Mouse (Mus musculus) right cerebral cortex, adult 2 months (tissue): ENCODE data around the gene Nt5dc3.

Experiments used
- DNase-seq, 2 experiments: peaks; one replicate each; pipeline ENCODE4 v3.0.0; 2021 to 2022; ENCODE audit warnings: low spot score in 2 of 2

Nt5dc3 gene

DNA sequence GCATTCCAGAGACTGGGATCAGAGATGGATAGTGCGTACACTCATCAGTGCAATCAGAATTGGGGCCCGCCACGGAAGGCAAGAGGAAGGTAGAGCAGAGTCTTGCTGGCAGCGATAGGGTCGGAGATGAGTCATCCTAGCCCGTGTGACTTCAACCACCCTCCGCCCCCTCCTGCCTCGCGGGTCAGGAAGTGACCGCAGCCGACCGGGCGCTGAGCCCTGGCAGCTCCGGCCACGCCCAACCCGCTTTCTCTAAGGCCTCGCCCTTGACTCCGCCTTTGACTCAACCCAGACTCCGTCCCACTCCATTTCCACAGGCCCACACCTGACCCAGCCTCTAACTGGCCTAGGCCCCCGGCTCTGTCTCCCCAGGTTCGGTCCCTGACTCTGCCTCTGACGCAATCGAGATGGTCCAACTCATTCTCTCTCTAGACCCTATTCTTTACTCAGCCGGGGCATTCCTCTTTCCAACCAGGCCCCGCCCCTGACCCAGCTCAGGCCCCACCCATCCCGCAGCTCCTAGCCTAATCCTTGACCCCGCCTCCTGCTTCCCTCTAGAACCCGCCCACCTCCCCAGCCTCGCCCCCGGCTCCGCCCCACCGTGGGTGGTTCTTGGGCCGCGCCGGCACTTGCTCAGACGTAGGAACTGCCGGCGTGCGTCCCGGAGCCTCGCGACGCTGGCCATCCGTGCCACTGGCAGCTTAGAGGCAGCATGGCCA, at the start of gene Nt5dc3:
Nt5dc3 (plus strand) TSS at position 608 of the 719 bp plus-strand sequence.
- DNase-seq: peak; percentile 90 to 93

DNA sequence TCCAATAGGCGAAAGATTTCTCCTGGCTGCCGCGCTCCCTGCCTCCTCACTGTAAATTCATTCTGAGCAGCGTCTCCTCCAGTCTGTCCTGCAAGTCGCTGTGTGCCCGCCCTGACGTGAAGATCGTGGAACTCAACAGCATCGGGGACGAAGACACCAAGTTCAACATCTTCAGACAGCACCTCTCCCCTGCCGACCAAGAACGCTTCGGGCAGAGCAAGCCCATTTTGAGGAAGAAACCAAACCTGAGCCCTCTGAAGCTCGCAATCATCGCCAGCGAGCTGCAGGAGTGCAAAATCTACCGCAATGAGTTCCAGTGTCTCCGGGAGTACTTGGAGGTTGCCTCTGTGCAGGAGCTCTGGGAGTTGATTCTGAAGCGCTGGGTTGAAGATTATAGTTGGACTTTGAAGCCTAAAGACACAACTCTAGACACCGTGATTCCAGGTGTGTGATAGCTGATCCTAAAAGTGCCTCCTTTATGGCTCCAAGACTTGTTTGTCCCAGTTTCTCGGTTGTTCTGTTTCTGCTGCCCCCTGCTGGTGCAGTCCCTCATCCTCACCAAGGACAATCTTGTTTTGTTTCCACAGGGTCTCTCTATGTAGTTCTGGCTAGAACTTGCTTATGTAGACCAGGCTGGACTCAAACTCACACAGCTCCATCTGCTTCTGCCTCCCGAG, 47.8 kb upstream of the Nt5dc3 start:
- peak; percentile 90 to 94 for DNase-seq

DNA sequence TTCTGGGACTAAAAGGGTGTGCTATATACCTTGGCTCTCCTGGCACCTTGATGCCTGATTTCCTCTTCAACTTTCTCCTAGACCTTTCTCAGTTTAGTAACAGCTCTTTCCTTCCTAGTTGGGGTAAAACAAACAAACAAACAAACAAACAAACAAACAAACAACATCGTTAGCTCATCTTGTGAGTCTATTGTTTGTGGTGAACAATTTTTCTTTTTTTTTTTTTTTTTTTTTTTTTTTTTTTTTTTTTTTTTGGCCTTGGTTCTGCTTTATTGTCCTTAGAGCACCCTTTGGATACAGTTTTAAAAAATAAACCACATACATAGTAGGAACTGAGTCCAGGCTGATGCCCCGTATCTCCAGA, 47.3 kb upstream of the Nt5dc3 start:
- DNase-seq: no peak

DNA sequence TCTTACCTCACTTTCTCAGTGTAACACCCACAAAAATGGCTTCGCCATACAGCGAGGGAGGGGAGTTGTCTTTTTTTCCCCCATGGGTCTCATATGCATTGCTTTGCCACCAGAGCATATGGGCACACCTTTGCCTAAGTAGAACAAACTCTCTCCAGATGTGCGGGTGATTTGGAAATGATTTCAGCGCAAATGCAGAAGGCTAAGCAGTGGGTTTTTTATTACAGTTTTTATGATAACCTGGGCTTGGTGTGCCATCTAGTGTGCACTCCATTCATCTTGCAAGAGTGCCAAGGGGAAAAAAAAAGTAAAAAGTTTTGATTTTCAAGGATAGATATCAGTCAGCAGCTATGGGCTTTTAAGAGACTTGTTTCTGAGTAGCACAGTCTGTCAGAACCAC, 43.8 kb upstream of the Nt5dc3 start:
- DNase-seq: no peak

DNA sequence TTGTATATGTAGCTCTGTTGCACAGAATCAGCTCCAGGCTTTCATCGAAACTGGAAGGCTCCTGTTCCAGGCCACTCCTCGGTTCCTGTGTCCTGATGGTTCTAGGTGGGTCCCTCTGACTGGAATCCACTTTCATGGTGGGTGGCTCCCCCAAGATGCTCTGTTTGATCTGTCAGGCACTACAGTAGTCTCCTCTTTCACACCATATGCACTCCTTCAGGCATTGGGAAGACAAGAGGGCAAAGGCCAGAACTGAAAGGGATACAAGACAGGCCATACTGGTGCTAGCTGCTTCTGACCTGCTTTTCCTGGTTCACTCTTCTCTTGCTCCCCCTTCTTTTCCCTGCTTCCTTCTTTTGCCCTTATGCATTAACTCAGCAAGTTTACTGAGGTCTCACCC, 35.9 kb upstream of the Nt5dc3 start:
- no peak for DNase-seq

DNA sequence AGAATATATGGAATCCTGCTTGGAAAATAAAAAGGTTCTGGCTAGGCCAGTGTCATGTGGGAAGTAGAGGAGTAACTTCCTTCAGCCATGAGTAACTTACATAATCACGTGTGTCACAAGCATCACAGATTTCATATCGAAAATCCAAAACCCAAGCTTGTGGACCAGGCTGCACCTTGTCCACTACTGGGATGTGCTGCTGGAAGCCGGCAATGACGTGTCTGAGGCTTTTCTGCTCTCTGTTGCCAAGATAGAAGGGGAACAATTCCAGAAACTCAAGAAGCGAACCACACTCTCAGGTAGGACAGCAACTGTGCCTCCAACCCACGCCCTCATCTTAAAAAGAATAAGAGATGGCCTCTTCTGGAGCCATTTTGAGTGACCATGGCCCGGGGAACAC, 34.5 kb upstream of the Nt5dc3 start:
- no peak for DNase-seq

DNA sequence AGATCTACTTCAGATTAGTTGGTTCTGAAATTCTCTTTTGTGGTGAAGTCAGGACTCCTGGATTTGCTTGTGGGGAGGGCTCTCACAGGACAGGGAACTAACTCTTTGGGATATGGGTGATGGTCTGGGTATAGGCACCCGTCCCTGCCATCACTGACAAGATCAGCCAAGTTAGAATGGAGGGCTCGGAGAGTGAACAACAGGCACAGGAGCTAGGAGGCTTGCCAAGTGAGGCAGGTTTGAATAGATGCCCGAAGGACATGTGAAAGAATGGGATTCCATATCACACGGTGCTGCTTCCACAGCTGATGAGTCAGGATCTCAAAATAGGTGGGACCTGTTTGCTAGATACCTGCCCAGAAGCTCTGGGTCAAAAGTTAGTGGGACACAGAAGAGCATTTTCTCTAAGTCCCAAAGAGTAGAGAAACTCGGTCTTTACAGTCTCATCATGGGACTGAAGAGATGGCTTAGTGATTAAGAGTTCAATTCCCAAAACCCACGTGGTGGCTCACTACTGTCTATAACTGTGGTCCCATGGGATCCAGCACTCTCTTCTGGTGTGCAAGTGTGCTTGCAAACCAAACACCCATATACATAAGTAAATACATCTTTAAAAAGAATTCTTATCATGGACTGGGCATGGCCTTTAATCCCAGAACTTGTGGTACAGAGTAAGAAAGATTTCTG, 22.8 kb upstream of the Nt5dc3 start:
- DNase-seq: no peak

DNA sequence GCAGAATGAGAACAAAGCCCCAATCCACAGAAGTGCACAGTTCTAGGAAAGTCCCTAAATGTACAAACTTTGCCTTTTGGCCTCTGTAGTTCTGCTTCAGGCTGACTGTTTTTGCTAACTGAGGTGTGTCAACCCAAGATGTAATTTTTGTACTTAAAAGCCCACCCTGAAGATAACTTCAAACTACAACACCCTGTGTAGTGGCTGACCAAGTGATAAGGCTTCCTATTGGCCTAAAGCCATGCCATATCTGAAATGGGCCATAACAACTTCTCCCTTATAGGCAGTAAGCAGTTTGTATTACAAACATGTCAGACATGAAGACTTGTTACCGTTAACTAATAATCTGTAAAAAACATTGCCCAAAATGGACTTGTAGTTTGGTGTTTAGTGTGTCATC, 21.1 kb upstream of the Nt5dc3 start:
- DNase-seq: no peak

DNA sequence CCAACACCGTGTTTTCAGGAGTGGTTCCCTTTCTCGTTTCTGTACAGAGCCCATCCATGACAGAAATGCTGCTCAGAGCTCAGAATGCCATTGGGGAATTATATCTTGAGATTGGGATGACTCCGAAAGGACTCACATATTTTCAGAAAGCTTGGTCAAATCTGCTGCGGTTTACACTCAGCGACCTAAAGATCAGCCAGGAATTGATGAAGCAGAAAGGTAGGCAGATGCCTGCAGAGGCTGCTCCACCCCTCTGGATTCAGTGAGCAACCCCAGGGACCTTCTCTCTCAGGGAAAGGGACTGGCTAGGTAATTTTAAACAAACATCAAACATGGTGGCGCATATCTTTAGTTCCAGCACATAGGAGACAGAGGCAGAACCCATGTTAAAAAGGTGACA, 20.6 kb upstream of the Nt5dc3 start:
- no peak for DNase-seq

DNA sequence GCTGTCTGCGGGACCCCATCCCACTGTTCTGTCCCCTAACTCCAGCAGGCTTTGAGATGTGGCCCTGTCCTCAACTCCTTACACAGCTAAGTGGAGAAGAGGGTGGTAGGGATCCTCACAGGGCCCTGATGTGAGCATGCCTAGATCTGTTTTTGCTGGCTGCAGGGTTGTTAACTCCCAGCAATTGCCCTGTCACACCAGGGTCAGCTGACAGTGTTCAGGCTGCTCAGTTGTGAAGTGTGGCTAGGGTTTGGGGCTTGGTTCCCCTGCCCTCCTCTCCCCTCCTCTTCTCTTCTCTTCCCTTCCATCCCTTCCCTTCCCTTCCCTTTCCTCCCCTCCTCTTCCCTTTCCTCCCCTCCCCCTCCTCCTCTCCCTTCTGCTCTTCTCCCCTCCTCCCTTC, 17.6 kb upstream of the Nt5dc3 start:
- no peak for DNase-seq

DNA sequence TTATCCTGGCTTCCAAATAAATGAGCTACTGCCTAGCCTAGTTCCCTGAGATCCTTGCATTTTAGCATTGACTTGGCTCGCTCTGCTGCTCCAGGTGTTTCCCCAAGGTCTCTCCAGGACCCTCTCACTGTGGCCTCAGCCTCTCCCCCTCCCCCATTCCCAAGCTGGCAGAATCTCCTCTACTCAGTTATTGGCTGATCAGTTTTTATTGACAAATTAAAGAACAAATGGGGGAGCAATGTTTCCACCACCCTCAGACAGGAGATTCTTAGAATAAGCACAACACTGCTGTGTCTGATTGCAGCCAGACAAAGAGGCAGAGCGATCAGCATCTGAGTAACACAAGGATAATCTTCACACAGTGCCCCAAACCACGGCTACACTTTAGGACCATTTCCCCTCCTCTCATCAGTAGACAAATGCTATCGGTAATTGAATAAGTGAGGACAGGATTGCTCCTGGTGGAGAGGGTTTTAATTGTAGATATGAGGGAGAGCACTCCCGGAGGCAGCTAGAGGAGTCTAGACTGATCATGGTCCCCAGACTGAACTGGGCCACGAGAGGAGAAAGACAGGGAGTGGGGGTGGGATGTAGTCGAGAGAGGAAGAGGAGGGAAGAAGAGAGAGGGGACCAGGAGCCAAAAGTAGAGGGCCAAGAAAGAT, 17.0 kb upstream of the Nt5dc3 start:
- DNase-seq: no peak

DNA sequence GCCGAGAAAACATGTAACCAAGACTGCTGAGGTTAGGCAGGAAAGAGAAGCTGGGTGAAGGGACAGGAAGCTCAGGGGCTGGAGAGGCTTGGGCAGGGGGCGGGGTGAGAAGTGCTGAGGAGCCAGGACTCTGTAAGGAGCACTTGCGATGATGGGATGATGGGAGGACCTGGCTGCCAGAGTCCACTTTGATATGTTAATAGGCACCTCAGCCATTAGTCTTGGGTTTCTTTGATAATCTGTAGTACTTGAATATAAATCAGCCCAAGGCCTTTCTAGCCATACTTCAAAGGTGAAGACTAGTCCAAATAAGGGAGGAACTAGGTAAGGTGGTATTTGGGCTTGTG, 16.4 kb upstream of the Nt5dc3 start:
- no peak for DNase-seq

DNA sequence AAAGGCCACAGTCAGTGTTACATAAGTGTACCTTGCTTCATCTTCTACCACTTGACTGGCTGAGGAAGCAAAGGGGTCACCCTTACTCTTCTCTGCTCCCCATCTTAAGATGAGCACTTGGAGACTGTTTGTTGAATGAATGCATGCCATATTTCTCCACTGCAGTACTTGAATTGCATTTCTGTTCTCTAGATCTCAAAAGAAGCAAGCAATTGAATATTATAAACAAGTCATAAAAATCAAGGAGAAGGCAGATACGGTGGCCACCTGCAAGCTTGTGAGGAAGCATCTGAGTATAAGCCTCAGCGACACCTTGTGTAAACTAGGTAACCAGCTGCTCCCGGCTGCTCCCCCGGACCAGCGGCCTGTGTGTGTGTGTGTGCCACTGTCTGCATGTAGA, 15.1 kb upstream of the Nt5dc3 start, which contains the start of gene Gm49358:
Gm49358 (plus strand) TSS at position 301 of the 400 bp plus-strand sequence.
- no peak for DNase-seq

DNA sequence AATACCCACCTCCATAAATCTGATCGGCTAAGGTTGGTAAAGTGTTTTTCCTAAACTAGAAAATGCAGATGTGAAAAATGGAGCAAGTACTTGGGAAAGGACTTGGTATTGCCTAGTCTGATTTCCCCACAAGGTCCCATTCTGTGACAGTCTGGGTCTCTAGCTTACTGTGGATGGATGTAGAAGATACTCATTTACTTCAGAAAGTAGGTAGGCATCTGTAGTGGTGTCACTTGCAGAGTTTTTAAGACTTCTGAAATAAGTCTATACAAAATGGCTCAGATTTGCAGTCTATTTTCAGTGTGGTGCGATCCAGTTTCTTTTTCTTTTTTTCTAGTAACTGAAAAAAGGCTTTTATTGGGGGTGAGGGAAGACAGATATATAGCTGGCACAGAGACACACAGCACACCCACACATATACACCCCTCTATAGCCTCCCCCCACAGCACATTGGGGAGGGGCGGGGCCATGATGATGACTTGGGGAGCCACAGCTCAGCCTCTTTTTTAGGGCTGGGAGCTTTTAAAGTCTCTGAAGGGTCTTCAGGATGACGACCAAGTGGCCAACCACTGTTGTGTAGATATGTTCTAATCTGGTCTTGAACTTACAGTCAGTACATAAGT, 13.3 kb upstream of the Nt5dc3 start:
- no peak for DNase-seq

DNA sequence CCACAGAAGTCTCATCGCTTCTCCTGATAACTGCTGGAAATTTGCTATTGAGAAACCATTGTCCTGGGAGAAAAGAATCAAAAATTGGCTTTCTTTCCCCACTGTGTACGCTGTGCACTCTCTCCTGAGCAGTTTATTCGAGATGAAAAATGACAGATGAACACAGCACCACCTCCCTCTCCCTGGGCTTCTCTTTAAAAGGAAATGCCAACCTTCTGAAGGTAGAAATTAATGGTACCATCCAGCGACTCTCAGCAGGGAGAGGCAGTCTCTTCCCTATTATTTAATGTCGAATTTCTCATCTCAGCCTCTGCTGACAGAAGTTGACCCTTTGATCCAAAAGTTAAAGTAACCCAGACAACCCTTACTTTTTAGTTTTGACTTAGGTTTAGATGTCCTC, 9.6 kb upstream of the Nt5dc3 start:
- no peak for DNase-seq

DNA sequence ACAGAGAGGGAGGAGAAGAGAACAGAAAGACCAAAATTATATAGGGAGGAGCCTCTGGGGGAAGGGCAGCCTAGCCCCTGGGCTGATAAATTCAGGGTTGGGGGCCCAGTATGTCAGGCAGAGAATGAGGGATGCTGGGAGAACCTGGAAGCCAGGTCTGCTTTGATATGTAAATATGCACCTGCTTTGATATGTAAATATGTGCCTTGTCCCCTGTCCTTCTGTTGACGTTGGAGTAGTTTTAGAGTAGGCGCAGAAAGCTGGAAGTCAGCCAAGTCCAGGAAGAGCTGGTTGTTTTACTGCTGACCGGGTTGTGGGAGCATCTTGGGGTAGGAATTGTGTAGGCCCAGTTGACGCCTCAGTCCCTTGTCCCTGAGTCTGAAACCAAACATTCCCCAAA, 9.0 kb upstream of the Nt5dc3 start:
- DNase-seq: no peak

DNA sequence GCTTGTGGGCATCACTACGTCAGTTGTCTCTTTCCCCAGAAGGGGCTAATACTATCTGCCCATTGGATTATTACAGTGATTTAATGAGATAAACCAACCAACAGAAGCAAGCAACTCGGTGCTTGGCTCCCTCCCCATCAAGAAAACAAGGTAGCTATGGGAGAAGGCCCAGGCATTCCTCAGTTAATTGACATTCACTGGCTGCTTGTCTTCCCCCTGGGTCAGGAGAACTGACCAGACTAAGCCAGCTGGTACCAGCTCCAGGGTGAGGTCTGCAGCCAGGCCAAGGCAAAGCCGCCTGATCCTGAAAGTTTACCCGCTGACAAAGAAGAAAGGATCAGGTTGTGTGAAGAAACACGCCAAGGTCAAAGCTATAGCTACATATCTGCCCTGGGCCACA, 7.1 kb upstream of the Nt5dc3 start:
- DNase-seq: no peak

DNA sequence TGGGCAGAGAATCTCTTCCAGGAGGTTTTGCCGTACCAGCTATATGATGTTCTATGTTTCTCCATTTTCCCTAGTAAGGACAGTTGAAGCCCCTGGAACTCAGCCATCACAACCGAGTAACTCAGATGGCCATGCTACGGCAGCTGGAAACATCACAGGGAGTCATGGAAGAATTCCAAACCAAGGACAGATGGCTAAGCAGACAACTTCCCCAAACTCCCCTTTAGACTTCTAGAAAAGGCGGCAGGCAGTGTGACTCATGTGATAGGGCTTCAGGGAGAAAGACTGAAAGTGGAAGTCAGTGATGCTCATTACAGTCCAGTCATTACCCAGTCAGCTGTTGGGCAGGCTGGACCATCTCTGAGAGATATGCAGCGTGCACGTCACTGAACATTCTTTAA, 6.6 kb upstream of the Nt5dc3 start:
- peak in 1 of 2 experiments; percentile 30 for DNase-seq

DNA sequence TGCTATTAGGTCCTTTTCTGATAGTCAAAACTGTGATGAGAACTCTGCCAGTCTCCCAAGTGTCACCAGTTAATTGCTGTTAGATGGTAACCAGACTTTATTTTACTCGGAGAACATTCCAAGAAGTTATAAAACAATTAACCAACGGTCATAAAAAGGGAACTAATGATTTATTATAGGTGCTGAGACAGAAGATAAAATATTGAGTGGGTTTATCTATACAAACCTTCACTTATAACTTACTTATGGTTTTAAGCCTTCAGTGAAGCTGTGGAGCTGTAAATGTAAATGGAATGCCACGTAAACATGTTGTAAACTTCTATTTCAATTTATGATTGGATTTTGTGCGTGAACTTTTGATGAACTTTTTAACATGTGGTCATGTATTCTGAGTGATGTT, 5.4 kb upstream of the Nt5dc3 start:
- no peak for DNase-seq

DNA sequence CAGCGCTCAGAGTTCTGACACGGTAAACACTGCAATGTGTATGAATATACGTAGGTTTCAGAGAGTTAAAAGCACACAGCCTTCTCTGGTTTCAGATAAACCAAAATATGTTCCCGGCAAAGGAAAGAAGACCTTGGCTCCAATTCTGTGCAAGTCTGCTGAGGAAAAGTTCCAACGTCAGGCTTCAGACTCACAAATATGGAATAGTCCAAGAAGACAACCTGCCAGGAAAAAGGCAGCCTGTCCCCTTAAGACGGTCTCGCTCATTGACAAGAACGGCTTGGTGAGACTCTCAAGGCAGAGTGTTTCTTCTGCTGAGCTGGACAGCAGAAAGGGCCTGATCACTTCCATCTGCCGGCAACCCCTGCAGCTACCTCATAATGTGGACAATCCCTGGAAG, 2.5 kb upstream of the Nt5dc3 start:
- no peak for DNase-seq

DNA sequence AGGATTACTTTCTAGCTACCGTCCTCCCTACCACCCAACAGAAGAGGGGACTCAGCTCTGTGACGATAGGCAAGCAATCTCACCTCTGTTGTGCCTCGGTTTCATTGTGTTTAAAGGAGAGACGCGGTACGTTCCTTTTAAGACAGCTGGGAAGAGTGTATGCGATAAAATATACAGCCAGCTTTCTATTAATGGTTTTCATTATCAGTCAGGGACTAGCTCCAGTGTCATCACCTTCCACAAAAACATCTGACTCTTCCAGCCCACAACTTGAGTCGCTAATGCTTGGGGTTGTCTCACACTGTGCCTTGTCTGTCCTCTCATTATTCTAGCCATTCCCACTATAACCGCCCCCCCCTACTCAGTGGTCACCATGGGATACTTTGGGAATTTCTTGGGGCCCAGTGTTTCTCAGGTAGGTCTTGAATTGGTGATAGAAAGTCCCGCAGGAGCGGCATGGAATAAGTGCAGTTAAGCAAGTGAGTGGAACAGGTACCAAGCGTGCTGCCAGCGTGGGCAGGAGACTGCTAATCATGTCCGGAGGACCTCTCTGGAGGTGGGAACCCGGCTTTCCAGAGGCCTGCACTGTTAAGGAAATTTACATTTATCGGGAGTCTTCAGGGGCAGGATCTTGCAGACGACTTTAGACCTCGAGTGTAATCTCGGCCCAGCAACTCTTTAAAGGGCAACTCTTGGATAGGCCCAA, 1.0 kb upstream of the Nt5dc3 start:
- no peak for DNase-seq
